Mouse (Mus musculus) hindbrain, embryonic 15.5 days (tissue): ENCODE data around the gene Hnrnpl. TPM values are rescaled to one million over a fixed set of nuclear protein-coding genes. Genes with fewer than 3 reads are reported as not detected.

ENCODE experiments used
- ATAC-seq: fragments of 200-750 bp; cut with Nextera tagmentation; 2 replicates; pipeline ENCODE4 v1.8.0; 2017; ENCODE audit warnings: low read depth, moderate number of reproducible peaks, moderate TSS enrichment; ENCODE audit not compliant: low FRiP score
- H3K27ac ChIP-seq: fragments of 300-500 bp; sonication (generic); replicated peaks from 2 replicates; pipeline ENCODE4 v1.5.1; 2015; ENCODE audit warnings: mild to moderate bottlenecking, inconsistent platforms
- H3K27me3 ChIP-seq: fragments of 300-500 bp; sonication (generic); 2 replicates; pipeline ENCODE4 v1.6.1; 2015; ENCODE audit warnings: control low read depth, inconsistent platforms
- H3K36me3 ChIP-seq: fragments of 300-500 bp; sonication (generic); 2 replicates; pipeline ENCODE4 v1.6.1; 2015; ENCODE audit warnings: control low read depth, inconsistent platforms
- H3K4me1 ChIP-seq: fragments of 300-500 bp; sonication (generic); replicated peaks from 2 replicates; pipeline ENCODE4 v1.6.1; 2015; ENCODE audit warnings: control low read depth, inconsistent platforms
- H3K4me2 ChIP-seq: fragments of 300-500 bp; sonication (generic); 2 replicates; pipeline ENCODE4 v1.6.1; 2015; ENCODE audit warnings: moderate library complexity, mild to moderate bottlenecking, inconsistent platforms
- H3K4me3 ChIP-seq: fragments of 300-500 bp; sonication (generic); 2 replicates; pipeline ENCODE4 v1.5.1; 2015; ENCODE audit warnings: mild to moderate bottlenecking, inconsistent platforms
- H3K9ac ChIP-seq: fragments of 300-500 bp; sonication (generic); 2 replicates; pipeline ENCODE4 v1.6.1; 2015; ENCODE audit warnings: inconsistent platforms
- H3K9me3 ChIP-seq: fragments of 300-500 bp; sonication (generic); 2 replicates; pipeline ENCODE4 v1.6.1; 2016; ENCODE audit warnings: control low read depth, inconsistent platforms
- WGBS: fragments of 180-500 bp; shearing (Covaris S2); methylation state at CpG from one replicate; pipeline ENCODE4 v1.1.7; 2015; 5-methylcytosine and 5-hydroxymethylcytosine counted together
- polyA plus RNA-seq: library from polyadenylated mRNA; unstranded; fragments of >200 nt; fragmentation: Nextera tagmentation; extraction: Ambion mirVana; gene quantifications from 2 replicates; pipeline ENCODE4 v1.2.1, GENCODE M21; 2015

Gene Hnrnpl
- polyA plus RNA-seq, 1 experiment from 2014 or later = 162 TPM

- H3K27me3 ChIP-seq = no peaks in the 10 kb centered on the region
- H3K27ac ChIP-seq = no peak overlapping the region
- peaks cover 21% of the 10 kb centered on the region for H3K4me1 ChIP-seq
- no peak overlapping the region for H3K9ac ChIP-seq
- no peak overlapping the region for H3K4me3 ChIP-seq
- ATAC-seq = no peak
- no peaks in the 10 kb centered on the region for H3K9me3 ChIP-seq
- WGBS = 72% methylated on average over 4 of the region's 4 CpGs
- H3K36me3 ChIP-seq = no peaks in the 10 kb centered on the region
- H3K4me2 ChIP-seq = no peak overlapping the region
Measured at GRCm38 (mm10) chr7:28806869-28807268, 1.5 kb upstream of the Hnrnpl start.

GRCm38 (mm10) chr7:28807641-28808220, 610 bp upstream of the Hnrnpl start:
- no peak for ATAC-seq

DNA sequence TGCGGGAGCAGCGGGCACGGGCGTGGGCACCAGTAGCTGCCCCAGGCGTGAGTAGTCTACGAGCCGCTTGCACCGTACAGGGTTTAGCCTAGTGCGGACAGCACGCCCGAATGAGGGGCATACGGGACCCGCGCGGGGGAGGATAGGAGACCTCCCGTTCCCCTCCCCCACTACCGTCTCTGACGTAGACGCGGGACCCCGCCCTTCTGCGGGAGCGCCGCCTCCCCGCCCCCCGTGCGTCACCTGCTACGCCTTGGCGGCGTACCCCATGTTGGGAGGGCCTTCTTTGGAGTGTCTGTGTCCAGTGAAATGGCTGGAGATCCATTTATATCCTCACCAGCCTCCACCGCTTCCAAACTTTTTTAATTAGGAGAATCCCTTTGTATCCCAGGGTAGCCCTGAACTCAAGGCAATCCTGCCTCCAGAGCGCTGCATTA, 634 bp downstream of the Hnrnpl start:
- H3K27me3 ChIP-seq = no peaks in the 10 kb centered on the region
- H3K4me1 ChIP-seq = peaks cover 32% of the 10 kb centered on the region
- H3K4me2 ChIP-seq = peak overlapping the region; percentile 86
- peak overlapping the region; percentile 73 for H3K4me3 ChIP-seq
- WGBS = under 1% methylated on average over 32 of the region's 32 CpGs
- peak overlapping the region; percentile 99 for H3K27ac ChIP-seq
- peaks cover 9% of the 10 kb centered on the region for H3K36me3 ChIP-seq
- no peaks in the 10 kb centered on the region for H3K9me3 ChIP-seq
- peak; percentile 65 for ATAC-seq
- peak overlapping the region; percentile 81 for H3K9ac ChIP-seq

More at GRCm38 (mm10) chr7:28807641-28808220, 610 bp upstream of the Hnrnpl start:
- WGBS = 36% methylated on average over 6 of the region's 8 CpGs
- H3K4me1 ChIP-seq = peaks cover 21% of the 10 kb centered on the region
- no peaks in the 10 kb centered on the region for H3K36me3 ChIP-seq
- peak overlapping the region; percentile 99 for H3K27ac ChIP-seq
- no peaks in the 10 kb centered on the region for H3K27me3 ChIP-seq
- H3K9ac ChIP-seq = peak overlapping the region; percentile 81
- peak overlapping the region; percentile 86 for H3K4me2 ChIP-seq
- H3K9me3 ChIP-seq = no peaks in the 10 kb centered on the region
- peak overlapping the region; percentile 73 for H3K4me3 ChIP-seq

DNA sequence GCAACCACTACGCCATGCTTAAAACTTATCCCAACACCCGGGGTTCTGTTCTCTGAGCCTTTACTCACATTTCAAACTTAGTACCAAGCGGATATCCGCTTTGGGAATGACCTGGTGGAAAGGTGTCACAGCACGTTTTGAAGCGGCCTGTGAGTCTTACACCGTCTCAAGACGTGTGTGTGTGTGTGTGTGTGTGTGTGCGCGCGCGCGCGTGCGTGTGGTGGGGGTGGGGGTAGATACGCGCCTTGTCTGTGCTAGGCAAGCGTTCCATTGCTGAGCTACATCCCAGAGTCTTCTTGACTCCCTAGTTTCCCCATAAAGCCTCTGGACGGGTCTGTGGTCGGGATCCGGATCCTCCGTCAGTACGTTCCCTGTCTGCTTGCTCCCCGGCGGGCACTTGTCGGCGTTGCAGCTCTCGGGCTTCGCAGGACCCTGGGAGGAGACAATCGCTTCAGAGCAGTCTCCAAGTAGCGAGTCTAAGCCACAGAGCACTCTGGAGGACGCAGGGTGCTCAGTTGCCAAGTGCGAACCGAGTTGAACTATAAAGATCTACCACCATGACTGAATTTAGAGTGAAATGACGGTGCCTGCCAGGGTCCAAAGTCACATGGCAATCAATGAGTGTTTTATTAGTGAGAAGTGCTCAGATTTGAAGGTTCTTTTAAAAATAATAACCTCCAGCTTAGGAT, 1.2 kb downstream of the Hnrnpl start:
- peak overlapping the region; percentile 86 for H3K4me2 ChIP-seq
- H3K4me1 ChIP-seq = peaks cover 37% of the 10 kb centered on the region
- WGBS = 2% methylated on average over 35 of the region's 35 CpGs
- no peaks in the 10 kb centered on the region for H3K27me3 ChIP-seq
- peak overlapping the region; percentile 99 for H3K27ac ChIP-seq
- H3K36me3 ChIP-seq = peaks cover 15% of the 10 kb centered on the region
- peak; percentile 19; the same call in 1 of the 2 replicates for ATAC-seq
- H3K4me3 ChIP-seq = peak overlapping the region; percentile 73
- H3K9me3 ChIP-seq = no peaks in the 10 kb centered on the region
- peak overlapping the region; percentile 81 for H3K9ac ChIP-seq

- peak; percentile 94 for ATAC-seq
- peaks cover 23% of the 10 kb centered on the region for H3K36me3 ChIP-seq
- no peaks in the 10 kb centered on the region for H3K9me3 ChIP-seq
- peaks cover 43% of the 10 kb centered on the region for H3K4me1 ChIP-seq
- H3K4me2 ChIP-seq = peak overlapping the region; percentile 86
- under 1% methylated on average over 70 of the region's 70 CpGs for WGBS
- H3K4me3 ChIP-seq = peak overlapping the region; percentile 73
- peak overlapping the region; percentile 92 for H3K9ac ChIP-seq
- H3K27me3 ChIP-seq = no peaks in the 10 kb centered on the region
- H3K27ac ChIP-seq = peak overlapping the region; percentile 99
Measured at GRCm38 (mm10) chr7:28810107-28811066, 2.0 kb downstream of the Hnrnpl start.

DNA sequence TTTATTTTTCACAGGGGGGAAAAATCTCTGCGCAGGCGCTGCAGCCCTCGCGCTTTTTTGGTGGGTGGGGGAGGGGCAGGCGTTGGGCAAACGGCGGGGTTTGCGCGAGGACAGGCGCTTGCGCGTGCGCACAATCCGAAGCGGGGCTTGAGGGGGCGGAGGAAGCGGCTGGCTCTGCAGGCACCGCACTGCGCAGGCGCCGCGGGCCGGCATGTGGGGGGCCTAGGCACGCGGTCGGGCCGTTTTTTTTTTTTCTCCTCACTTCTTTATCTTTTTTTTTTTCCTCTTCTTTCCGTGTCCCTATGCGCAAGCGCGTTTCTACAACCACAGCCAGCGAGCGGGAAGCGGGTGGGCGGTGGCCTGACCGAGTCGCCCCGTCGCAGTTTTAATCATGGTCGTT, 2.9 kb downstream of the Hnrnpl start:
- H3K4me3 ChIP-seq = peak overlapping the region; percentile 73
- peak overlapping the region; percentile 98 for H3K27ac ChIP-seq
- H3K4me1 ChIP-seq = peaks cover 50% of the 10 kb centered on the region
- peak overlapping the region; percentile 80 for H3K4me2 ChIP-seq
- H3K36me3 ChIP-seq = peaks cover 32% of the 10 kb centered on the region
- no peaks in the 10 kb centered on the region for H3K9me3 ChIP-seq
- no peaks in the 10 kb centered on the region for H3K27me3 ChIP-seq
- H3K9ac ChIP-seq = peak overlapping the region; percentile 92
- under 1% methylated on average over 39 of the region's 40 CpGs for WGBS
- ATAC-seq = no peak

DNA sequence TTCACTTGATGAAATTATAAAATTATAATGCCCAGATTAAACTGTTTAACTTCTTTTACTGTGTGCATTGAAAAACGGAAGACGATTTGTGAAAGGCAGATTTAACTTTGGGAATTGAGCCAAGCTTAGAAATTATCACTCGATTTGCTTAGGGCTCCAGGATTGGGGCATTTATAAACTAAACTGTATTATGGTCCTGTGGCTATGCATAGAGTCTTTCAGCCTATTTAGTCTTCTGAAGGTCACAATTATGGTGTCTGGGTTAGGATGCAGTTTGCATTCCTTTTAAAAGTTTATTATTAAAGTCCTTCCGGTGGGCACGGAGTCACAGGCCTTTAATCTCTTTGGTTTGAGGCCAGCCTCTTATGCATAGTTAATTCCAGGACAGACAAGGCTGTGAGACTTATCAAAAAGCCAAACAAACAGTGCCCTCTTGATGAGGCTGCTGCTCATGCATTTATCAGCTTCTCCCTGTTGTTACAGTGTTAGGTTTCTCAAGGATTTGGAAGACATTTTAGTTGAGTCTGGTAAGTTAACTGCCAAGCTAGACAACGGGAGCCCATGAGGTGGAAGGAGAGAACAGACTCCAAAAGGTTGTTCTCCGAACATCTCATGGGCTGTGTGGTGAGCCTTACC, 3.4 kb downstream of the Hnrnpl start:
- H3K4me1 ChIP-seq = peaks cover 55% of the 10 kb centered on the region
- no peak for ATAC-seq
- H3K9me3 ChIP-seq = no peaks in the 10 kb centered on the region
- peak overlapping the region; percentile 73 for H3K4me3 ChIP-seq
- peaks cover 37% of the 10 kb centered on the region for H3K36me3 ChIP-seq
- H3K27ac ChIP-seq = peak overlapping the region; percentile 98
- peak overlapping the region; percentile 92 for H3K9ac ChIP-seq
- no peaks in the 10 kb centered on the region for H3K27me3 ChIP-seq
- H3K4me2 ChIP-seq = peak overlapping the region; percentile 80
- WGBS = 17% methylated on average over 7 of the region's 7 CpGs

- peaks cover 44% of the 10 kb centered on the region for H3K36me3 ChIP-seq
- peak overlapping the region; percentile 80 for H3K4me2 ChIP-seq
- H3K27me3 ChIP-seq = no peaks in the 10 kb centered on the region
- H3K27ac ChIP-seq = no peak overlapping the region
- H3K4me1 ChIP-seq = peaks cover 61% of the 10 kb centered on the region
- WGBS = 77% methylated on average over 4 of the region's 4 CpGs
- peak overlapping the region; percentile 92; the same call in 1 of the 2 replicates for H3K9ac ChIP-seq
- H3K4me3 ChIP-seq = peak overlapping the region; percentile 73
- no peak for ATAC-seq
- H3K9me3 ChIP-seq = no peaks in the 10 kb centered on the region
Measured at GRCm38 (mm10) chr7:28812436-28812835, 4.1 kb downstream of the Hnrnpl start.

GRCm38 (mm10) chr7:28812949-28813348, 4.6 kb downstream of the Hnrnpl start:
- WGBS = 82% methylated on average over 5 of the region's 5 CpGs
- H3K9ac ChIP-seq = no peak overlapping the region
- H3K4me3 ChIP-seq = peak overlapping the region; percentile 73; the same call in 1 of the 2 replicates
- H3K4me2 ChIP-seq = peak overlapping the region; percentile 80
- peaks cover 48% of the 10 kb centered on the region for H3K36me3 ChIP-seq
- peaks cover 60% of the 10 kb centered on the region for H3K4me1 ChIP-seq
- no peaks in the 10 kb centered on the region for H3K9me3 ChIP-seq
- no peak overlapping the region; the same call in 1 of the 2 replicates for H3K27ac ChIP-seq
- no peak for ATAC-seq
- no peaks in the 10 kb centered on the region for H3K27me3 ChIP-seq

DNA sequence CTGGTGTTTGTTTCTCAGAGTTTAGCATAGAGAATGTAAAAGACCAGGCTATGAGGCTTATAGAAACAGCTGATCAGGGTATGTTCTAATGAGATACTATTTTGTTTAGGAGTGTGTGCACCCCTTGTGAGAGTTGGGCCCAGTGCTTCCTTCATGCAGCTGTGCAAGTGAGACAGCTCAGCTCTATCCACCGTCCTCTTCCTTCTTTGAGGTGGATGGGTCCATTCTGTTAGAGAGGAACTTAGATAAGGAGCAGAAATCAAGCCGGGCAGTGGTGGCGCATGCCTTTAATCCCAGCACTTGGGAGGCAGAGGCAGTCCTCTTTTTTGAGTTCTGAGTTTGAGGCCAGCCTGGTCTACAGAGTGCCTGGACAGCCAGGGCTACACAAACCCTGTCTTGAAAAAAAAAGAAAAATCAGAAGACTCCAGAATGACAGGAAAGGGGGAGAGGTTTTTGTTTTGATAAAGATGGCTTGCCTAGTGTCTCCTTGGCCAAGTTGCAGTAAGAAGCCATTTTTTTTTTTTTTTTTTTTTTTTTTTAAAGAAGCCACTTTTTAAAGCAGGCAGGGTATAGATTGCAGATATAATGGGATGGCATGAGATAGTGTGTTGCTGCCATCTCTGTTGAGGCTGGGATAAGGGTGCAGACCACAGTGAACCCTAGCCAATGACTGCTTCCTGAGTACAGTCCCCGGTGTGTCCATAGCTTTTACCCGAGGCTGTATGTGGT, 6.1 kb downstream of the Hnrnpl start:
- WGBS = 89% methylated on average over 5 of the region's 5 CpGs
- Histone ChIP-seq H3K4me2 (no peak overlapping the region), H3K4me1 (peaks cover 55% of the 10 kb centered on the region)

GRCm38 (mm10) chr7:28815230-28815629, 6.9 kb downstream of the Hnrnpl start:
- Histone ChIP-seq H3K4me1 (peaks cover 63% of the 10 kb centered on the region), H3K9me3 (no peaks in the 10 kb centered on the region), H3K27ac (no peak overlapping the region), H3K4me2 (no peak overlapping the region), H3K36me3 (peaks cover 69% of the 10 kb centered on the region), H3K4me3 (no peak overlapping the region), H3K9ac (no peak overlapping the region), H3K27me3 (no peaks in the 10 kb centered on the region)
- 92% methylated on average over 9 of the region's 9 CpGs for WGBS
- no peak for ATAC-seq

More for the DNA sequence above, 6.1 kb downstream of the Hnrnpl start:
- ATAC-seq = no peak
- peaks cover 61% of the 10 kb centered on the region for H3K36me3 ChIP-seq
- no peaks in the 10 kb centered on the region for H3K9me3 ChIP-seq
- H3K9ac ChIP-seq = no peak overlapping the region
- H3K27ac ChIP-seq = no peak overlapping the region
- no peak overlapping the region for H3K4me3 ChIP-seq
- H3K27me3 ChIP-seq = no peaks in the 10 kb centered on the region
